Mouse (Mus musculus) hindbrain, embryonic 12.5 days (tissue): ENCODE measurements around the gene Rpl19. TPM values are rescaled to one million over a fixed set of nuclear protein-coding genes. Genes with fewer than 3 reads are reported as not detected.

Experiments
- ATAC-seq: fragments of 200-750 bp; cut with Nextera tagmentation; 2 replicates; pipeline ENCODE4 v1.8.0; 2017; ENCODE audit warnings: moderate TSS enrichment; ENCODE audit not compliant: low FRiP score
- H3K27ac ChIP-seq: fragments of 300-500 bp; sonication (generic); 2 replicates; pipeline ENCODE4 v1.5.1; 2016; ENCODE audit warnings: mild to moderate bottlenecking
- H3K27me3 ChIP-seq: fragments of 300-500 bp; sonication (generic); 2 replicates; pipeline ENCODE4 v1.6.1; 2016; ENCODE audit warnings: mild to moderate bottlenecking
- H3K36me3 ChIP-seq: fragments of 300-500 bp; sonication (generic); 2 replicates; pipeline ENCODE4 v1.6.1; 2016; ENCODE audit warnings: mild to moderate bottlenecking
- H3K4me1 ChIP-seq: fragments of 300-500 bp; sonication (generic); 2 replicates; pipeline ENCODE4 v1.6.1; 2016
- H3K4me2 ChIP-seq: fragments of 300-500 bp; sonication (generic); replicated peaks from 2 replicates; pipeline ENCODE4 v1.6.1; 2016; ENCODE audit warnings: mild to moderate bottlenecking
- H3K4me3 ChIP-seq: fragments of 300-500 bp; sonication (generic); 2 replicates; pipeline ENCODE4 v1.5.1; 2016; ENCODE audit warnings: mild to moderate bottlenecking
- H3K9ac ChIP-seq: fragments of 300-500 bp; sonication (generic); 2 replicates; pipeline ENCODE4 v1.6.1; 2016; ENCODE audit warnings: mild to moderate bottlenecking, moderate library complexity
- H3K9me3 ChIP-seq: fragments of 300-500 bp; sonication (generic); replicated peaks from 2 replicates; pipeline ENCODE4 v1.6.1; 2016; ENCODE audit warnings: mild to moderate bottlenecking
- WGBS: fragments of 180-500 bp; shearing (Covaris S2); methylation state at CpG from one replicate; pipeline ENCODE4 v1.1.7; 2016; 5-methylcytosine and 5-hydroxymethylcytosine counted together
- polyA plus RNA-seq: library from polyadenylated mRNA; unstranded; fragments of >200 nt; fragmentation: Nextera tagmentation; extraction: Ambion mirVana; gene quantifications from 2 replicates; pipeline ENCODE4 v1.2.1, GENCODE M21; 2016

Rpl19 gene
- polyA plus RNA-seq, 1 experiment from 2014 or later: 726 TPM

GRCm38 (mm10) chr11:97987551-97988526 lies 38.7 kb upstream of the Rpl19 start:
- ATAC-seq: peak; percentile 83
- Histone ChIP-seq H3K27me3 (peaks cover 42% of the 10 kb centered on the region), H3K9ac (peak overlapping the region; percentile 78), H3K36me3 (no peaks in the 10 kb centered on the region), H3K27ac (peak overlapping the region; percentile 79), H3K4me3 (peak overlapping the region; percentile 70), H3K4me1 (peaks cover 27% of the 10 kb centered on the region), H3K9me3 (no peaks in the 10 kb centered on the region), H3K4me2 (peak overlapping the region; percentile 57)
- WGBS: under 1% methylated on average over 42 of the region's 42 CpGs

DNA sequence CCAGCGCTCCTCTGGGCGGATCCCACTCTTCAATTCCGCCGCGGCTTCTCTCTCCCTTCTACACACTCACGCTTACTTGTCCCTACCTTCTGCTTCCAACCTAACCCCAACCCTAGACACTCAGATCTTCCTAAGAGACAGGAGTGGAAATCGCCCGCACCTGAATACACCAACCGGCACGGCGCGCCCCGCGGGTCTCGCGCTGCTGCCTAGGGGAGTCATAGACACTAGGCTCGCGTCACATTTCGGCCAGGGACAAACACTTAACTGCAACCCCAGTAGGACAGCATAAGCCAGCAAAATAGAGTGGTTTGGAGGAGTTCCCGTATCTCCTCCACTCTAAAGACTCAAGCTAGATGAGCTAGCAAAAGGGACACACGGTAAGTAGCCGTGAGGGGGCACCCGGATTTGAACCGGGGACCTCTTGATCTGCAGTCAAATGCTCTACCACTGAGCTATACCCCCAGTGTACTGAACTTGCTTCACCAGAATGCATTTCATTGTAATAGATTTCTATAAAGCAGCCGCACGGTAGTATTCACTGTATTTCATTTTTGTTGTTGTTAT lies 37.9 kb upstream of the Rpl19 start:
- H3K4me3 ChIP-seq: peak overlapping the region; percentile 70
- under 1% methylated on average over 26 of the region's 26 CpGs for WGBS
- peak overlapping the region; percentile 78 for H3K9ac ChIP-seq
- H3K27me3 ChIP-seq: peaks cover 36% of the 10 kb centered on the region
- no peaks in the 10 kb centered on the region for H3K9me3 ChIP-seq
- H3K4me1 ChIP-seq: peaks cover 27% of the 10 kb centered on the region
- H3K4me2 ChIP-seq: peak overlapping the region; percentile 57
- H3K36me3 ChIP-seq: no peaks in the 10 kb centered on the region
- H3K27ac ChIP-seq: peak overlapping the region; percentile 79
- peak; percentile 82 for ATAC-seq

GRCm38 (mm10) chr11:97994539-97995100 lies 31.9 kb upstream of the Rpl19 start:
- H3K36me3 ChIP-seq: no peaks in the 10 kb centered on the region
- peaks cover 22% of the 10 kb centered on the region for H3K4me1 ChIP-seq
- 6% methylated on average over 13 of the region's 13 CpGs for WGBS
- no peak overlapping the region for H3K27ac ChIP-seq
- no peak overlapping the region for H3K9ac ChIP-seq
- peaks cover 11% of the 10 kb centered on the region; the same call in 1 of the 2 replicates for H3K27me3 ChIP-seq
- H3K4me2 ChIP-seq: peak overlapping the region; percentile 85
- peak; percentile 59; the same call in 1 of the 2 replicates for ATAC-seq
- peak overlapping the region; percentile 31 for H3K4me3 ChIP-seq
- no peaks in the 10 kb centered on the region for H3K9me3 ChIP-seq

DNA sequence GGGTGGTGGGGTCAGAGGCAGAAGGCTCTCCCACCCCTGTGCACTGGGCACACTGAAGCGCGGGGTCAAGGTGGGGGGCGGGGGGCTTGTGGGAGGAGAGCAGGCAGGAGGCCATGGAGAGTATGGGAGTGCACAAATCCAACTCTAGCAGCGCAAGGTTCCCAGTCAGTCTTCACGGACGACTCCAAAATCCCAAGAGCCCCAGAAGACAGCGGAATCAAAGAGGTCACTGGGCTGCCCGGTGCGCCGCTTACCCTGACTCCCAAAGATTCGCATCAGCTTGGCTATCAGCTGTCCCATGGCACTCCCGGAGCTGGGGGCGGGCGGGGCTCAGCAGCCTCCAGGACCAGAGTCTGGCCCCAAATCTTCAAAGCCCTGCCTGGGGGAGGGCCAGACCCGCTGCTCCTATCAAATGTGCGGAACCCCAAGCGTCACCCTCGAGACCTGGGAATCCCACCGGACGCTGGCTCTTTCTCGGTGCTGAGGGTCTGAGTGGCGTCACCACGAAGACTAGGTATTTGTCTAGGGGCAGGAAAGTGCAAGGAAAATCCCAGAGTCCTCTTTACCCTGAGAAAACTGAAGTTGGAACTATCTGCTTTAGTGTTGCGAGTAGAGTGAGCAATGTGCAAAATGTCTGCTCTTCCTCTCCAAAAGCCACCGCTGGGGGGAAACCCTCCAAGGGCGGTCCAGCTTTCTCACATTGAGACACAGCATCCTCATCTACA lies 30.8 kb upstream of the Rpl19 start, which contains the start of gene Arl5c:
Gene Arl5c (minus strand): TSS at position 618 of the 725 bp plus-strand sequence.
- Histone ChIP-seq H3K27ac (no peak within 1 kb of the TSS), H3K4me2 (peak within 1 kb of the TSS; percentile 85), H3K9me3 (no peaks in the 10 kb centered on the region), H3K4me3 (peak within 1 kb of the TSS; percentile 31), H3K36me3 (no peaks in the 10 kb centered on the region), H3K4me1 (peaks cover 21% of the 10 kb centered on the region), H3K9ac (peak within 1 kb of the TSS; percentile 54), H3K27me3 (peaks cover 15% of the 10 kb centered on the region; the same call in 1 of the 2 replicates)
- WGBS: under 1% methylated on average over 26 of the region's 26 CpGs
- ATAC-seq: 0 out of 2 replicates have a peak, but pooled peaks have one; percentile 38

GRCm38 (mm10) chr11:97996691-97997090 lies 29.8 kb upstream of the Rpl19 start:
- WGBS: 65% methylated on average over 1 of the region's 1 CpGs

DNA sequence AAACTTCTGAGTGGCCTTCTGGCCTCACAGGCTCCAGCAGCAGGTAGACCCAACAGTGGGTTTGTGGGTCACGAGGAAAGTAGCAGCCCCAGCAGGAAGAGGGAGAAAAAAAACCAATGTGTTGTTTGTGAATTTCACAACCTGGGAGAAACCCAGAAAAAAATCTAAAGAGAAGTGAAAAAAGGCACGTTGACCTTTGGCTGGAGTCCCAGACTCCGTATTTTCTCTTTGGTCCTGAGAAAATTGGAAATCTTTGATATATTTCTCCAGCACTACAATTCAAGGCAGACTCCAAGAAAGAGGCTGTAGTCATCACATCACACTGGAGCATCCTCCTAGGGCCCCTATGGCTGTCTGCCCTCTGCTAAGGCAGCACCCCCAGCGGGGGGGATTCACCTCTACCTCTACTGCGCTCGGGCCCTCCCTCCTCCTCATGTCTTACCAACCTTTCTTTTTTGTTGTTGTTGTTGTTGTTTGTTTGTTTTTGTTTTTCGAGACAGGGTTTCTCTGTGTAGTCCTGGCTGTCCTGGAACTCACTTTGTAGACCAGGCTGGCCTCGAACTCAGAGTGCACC lies 29.0 kb upstream of the Rpl19 start:
- Histone ChIP-seq H3K27me3 (peaks cover 21% of the 10 kb centered on the region), H3K4me3 (no peak overlapping the region), H3K9ac (no peak overlapping the region), H3K36me3 (no peaks in the 10 kb centered on the region), H3K4me1 (peaks cover 27% of the 10 kb centered on the region), H3K4me2 (no peak overlapping the region), H3K27ac (no peak overlapping the region), H3K9me3 (no peaks in the 10 kb centered on the region)
- ATAC-seq: no peak
- 78% methylated on average over 8 of the region's 8 CpGs for WGBS

More at GRCm38 (mm10) chr11:97996691-97997090, 29.8 kb upstream of the Rpl19 start:
- H3K4me1 ChIP-seq: peaks cover 26% of the 10 kb centered on the region
- H3K27ac ChIP-seq: no peak overlapping the region
- peaks cover 18% of the 10 kb centered on the region for H3K27me3 ChIP-seq
- H3K36me3 ChIP-seq: no peaks in the 10 kb centered on the region
- no peak overlapping the region for H3K4me2 ChIP-seq
- no peak overlapping the region for H3K4me3 ChIP-seq
- no peak for ATAC-seq
- H3K9me3 ChIP-seq: no peaks in the 10 kb centered on the region
- H3K9ac ChIP-seq: no peak overlapping the region

DNA sequence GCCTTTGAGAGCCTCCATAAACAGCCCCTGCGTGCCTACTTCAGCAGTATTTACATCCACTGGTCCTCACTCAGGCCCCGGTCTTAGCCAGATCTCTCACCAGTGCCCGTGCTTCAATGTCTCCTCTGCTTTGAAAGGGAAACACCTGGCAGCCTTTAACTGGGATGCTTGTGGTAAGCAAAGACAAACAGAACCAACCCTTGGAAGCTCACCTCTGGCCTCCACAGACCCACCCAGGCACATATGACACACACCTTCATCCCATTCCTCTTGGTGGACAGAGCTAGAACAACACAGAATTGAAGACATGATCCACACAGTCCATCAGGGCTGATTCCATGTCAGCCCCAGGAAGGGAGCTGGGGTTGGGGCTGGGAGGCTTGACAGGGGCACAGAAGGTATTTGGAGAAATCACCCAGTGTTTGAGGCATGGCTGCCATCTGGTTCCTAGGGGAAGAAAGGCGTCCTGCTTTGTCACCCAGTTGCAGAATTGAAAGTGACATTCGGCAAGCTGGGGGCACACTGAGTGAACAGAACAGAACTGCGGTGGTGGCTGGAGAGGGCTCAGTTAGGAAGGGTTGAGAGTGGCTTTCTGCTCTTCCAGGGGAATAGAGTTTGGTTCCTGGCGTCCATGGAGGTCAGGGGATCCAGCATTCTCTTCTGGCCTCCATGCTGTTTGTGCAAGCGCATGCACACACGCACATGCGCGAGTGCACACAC lies 28.3 kb upstream of the Rpl19 start:
- Histone ChIP-seq H3K9me3 (no peaks in the 10 kb centered on the region), H3K9ac (no peak overlapping the region), H3K27ac (no peak overlapping the region), H3K27me3 (peaks cover 29% of the 10 kb centered on the region), H3K4me2 (no peak overlapping the region), H3K36me3 (no peaks in the 10 kb centered on the region; the same call in 1 of the 2 replicates), H3K4me1 (peaks cover 34% of the 10 kb centered on the region), H3K4me3 (no peak overlapping the region)
- no peak for ATAC-seq
- WGBS: 84% methylated on average over 11 of the region's 11 CpGs

DNA sequence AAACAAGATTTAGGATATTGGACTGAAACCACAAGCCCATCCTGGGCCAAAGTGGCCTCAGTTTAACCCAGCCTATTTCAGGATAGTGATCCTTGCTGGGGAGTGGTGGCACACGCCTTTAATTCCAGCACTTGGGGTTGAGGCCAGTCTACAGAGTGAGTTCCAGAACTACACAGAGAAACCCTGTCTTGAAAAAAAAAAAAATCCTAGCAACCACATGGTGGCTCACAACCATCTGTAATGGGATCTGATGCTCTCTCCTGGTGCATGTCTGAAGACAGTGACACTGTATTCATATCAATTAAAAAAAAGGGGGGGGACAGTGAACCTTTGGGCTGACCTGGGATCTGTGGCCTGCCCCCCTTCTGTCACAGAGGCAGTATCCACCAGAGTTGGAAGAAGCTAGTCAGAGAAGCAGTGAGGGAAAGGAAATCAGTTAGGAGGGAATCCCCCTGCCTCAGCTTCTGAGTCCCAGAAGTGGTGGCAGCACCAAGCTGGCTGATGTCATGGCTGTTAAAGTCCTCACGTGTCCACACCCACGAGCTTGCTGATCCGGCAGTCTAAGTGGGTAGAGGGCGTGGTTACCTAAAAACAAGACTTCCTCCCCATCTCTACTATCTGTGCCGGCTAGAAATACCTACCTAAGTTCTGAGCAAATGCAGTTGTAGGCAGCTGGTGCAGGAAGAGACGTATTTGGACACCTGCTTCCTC lies 27.5 kb upstream of the Rpl19 start:
- WGBS: 72% methylated on average over 7 of the region's 7 CpGs
- H3K9me3 ChIP-seq: no peaks in the 10 kb centered on the region
- H3K4me3 ChIP-seq: no peak overlapping the region
- H3K36me3 ChIP-seq: peaks cover 3% of the 10 kb centered on the region
- H3K9ac ChIP-seq: no peak overlapping the region
- no peak for ATAC-seq
- peaks cover 42% of the 10 kb centered on the region for H3K4me1 ChIP-seq
- no peak overlapping the region for H3K27ac ChIP-seq
- peaks cover 30% of the 10 kb centered on the region for H3K27me3 ChIP-seq
- no peak overlapping the region for H3K4me2 ChIP-seq

DNA sequence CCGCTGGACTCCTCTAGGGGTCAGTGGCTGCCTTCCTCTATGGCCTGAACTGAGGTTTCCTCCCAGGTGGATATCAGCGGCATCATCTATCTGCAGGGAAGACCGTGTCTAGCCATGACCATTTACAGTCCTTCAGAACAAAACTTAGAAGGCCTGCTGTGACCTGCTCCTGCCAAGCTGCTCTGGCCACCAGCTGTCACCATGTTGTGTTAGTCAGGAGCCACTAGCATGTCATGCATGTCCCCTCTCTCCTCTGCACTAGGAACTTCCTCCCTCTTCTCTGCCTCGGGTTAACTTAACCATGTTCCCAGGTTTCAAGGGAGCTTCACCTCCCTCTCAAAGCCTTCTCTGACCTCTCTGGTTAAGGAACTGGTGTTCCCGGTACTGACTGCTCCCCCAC lies 26.8 kb upstream of the Rpl19 start:
- Histone ChIP-seq H3K4me1 (peaks cover 40% of the 10 kb centered on the region), H3K36me3 (peaks cover 6% of the 10 kb centered on the region), H3K9me3 (no peaks in the 10 kb centered on the region), H3K27me3 (peaks cover 23% of the 10 kb centered on the region), H3K9ac (no peak overlapping the region), H3K4me2 (no peak overlapping the region), H3K4me3 (no peak overlapping the region), H3K27ac (no peak overlapping the region)
- 55% methylated on average over 5 of the region's 5 CpGs for WGBS
- no peak for ATAC-seq

DNA sequence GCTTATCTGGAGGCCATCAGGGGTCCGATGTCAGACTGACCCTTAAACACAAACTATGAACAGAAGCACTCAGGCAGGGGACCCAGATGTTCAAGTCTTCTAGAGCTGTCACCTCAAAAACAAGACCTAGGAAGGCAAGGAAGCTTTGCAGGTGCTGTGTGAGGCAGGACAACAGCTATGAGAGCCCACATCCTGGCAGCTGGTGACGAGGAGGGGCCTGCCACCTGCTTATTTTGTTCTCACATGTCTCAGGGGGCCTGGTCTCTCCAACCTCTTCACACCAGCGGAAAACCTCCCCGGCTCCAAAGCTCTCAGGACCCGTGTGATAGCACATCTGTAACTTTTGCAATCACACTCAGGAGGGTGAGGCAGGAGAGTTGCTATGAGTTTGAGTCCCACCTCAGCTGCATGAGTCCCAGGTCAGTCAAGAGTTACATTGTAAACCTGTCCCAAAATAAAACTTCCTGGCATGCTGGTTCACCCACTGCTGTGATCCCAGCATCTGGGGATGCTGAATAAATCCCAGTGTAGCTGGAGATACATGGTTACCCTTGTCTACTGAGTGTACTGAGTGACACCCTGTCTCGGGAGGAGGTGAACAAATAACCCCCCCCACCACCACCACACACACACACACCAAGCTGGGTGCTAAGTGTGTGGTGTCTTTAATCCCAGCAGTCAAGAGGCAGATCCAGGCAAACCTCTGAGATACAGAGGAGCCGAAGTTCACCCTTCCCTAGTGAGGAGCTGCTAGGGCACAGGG lies 26.0 kb upstream of the Rpl19 start:
- no peak overlapping the region for H3K4me2 ChIP-seq
- 48% methylated on average over 7 of the region's 7 CpGs for WGBS
- peaks cover 21% of the 10 kb centered on the region for H3K27me3 ChIP-seq
- H3K9me3 ChIP-seq: no peaks in the 10 kb centered on the region
- no peak overlapping the region for H3K27ac ChIP-seq
- H3K4me3 ChIP-seq: no peak overlapping the region
- H3K36me3 ChIP-seq: peaks cover 13% of the 10 kb centered on the region
- H3K9ac ChIP-seq: no peak overlapping the region
- no peak for ATAC-seq
- H3K4me1 ChIP-seq: peaks cover 34% of the 10 kb centered on the region
